Mouse (Mus musculus): ENCODE measurements at regions not wholly inside any gene's neighbourhood (a gene's known extent, or its start where the extent isn't known, plus 50 kb on each side); places are given as distances from the start of the nearest gene placed in this dataset.

GRCm38 (mm10) chr11:8148485-8148825 lies 515.9 kb downstream of the Tns3 start:
- 85% methylated on average over 5 of the region's 5 CpGs for WGBS
- no peak overlapping the region for H3K4me2 ChIP-seq (replicated peaks; ENCODE audit: low read depth, low read length)

GRCm38 (mm10) chr11:8147790-8148484 lies 516.4 kb downstream of the Tns3 start:
- WGBS, result 68% methylated on average over 6 of the region's 6 CpGs
- H3K36me3 ChIP-seq (ENCODE audit: control insufficient read depth, insufficient read depth, low read length), result no peaks in the 10 kb centered on the region
- H3K27me3 ChIP-seq (ENCODE audit: control insufficient read depth, insufficient read depth, low read length), result no peaks in the 10 kb centered on the region
- ATAC-seq (ENCODE audit: insufficient number of reproducible peaks, insufficient read depth, low FRiP score, low read depth), result no peak
- H3K4me1 ChIP-seq (ENCODE audit: control insufficient read depth, insufficient read depth, low read length), result 0 out of 2 replicates have a peak, but pooled peaks cover 2% of the 10 kb centered on the region
- H3K4me2 ChIP-seq (replicated peaks; ENCODE audit: low read depth, low read length), result no peak overlapping the region
- H3K9ac ChIP-seq (replicated peaks; ENCODE audit: low read depth, low read length), result no peak overlapping the region
- no peaks in the 10 kb centered on the region for H3K9me3 ChIP-seq (ENCODE audit: control insufficient read depth, low read depth, low read length)
- no peak overlapping the region for H3K27ac ChIP-seq (ENCODE audit: low read length)
- no peak overlapping the region for H3K4me3 ChIP-seq (ENCODE audit: low read depth, low read length)

More at GRCm38 (mm10) chr11:8148485-8148825, 515.9 kb downstream of the Tns3 start:
- Histone ChIP-seq H3K4me1 (ENCODE audit: control insufficient read depth, insufficient read depth, low read length) (0 out of 2 replicates have a peak, but pooled peaks cover 2% of the 10 kb centered on the region), H3K9ac (replicated peaks; ENCODE audit: low read depth, low read length) (no peak overlapping the region), H3K27me3 (ENCODE audit: control insufficient read depth, insufficient read depth, low read length) (no peaks in the 10 kb centered on the region), H3K9me3 (ENCODE audit: control insufficient read depth, low read depth, low read length) (no peaks in the 10 kb centered on the region), H3K4me3 (ENCODE audit: low read depth, low read length) (no peak overlapping the region), H3K27ac (ENCODE audit: low read length) (no peak overlapping the region), H3K36me3 (ENCODE audit: control insufficient read depth, insufficient read depth, low read length) (no peaks in the 10 kb centered on the region)
- ATAC-seq (ENCODE audit: insufficient number of reproducible peaks, insufficient read depth, low FRiP score, low read depth), result no peak

- H3K4me3 ChIP-seq (ENCODE audit: low read depth, low read length), result no peak overlapping the region
- no peaks in the 10 kb centered on the region for H3K27me3 ChIP-seq (ENCODE audit: control insufficient read depth, insufficient read depth, low read length)
- H3K4me2 ChIP-seq (replicated peaks; ENCODE audit: low read depth, low read length), result no peak overlapping the region
- H3K9ac ChIP-seq (replicated peaks; ENCODE audit: low read depth, low read length), result no peak overlapping the region
- no peak overlapping the region for H3K27ac ChIP-seq (ENCODE audit: low read length)
- 40% methylated on average over 4 of the region's 4 CpGs for WGBS
- H3K4me1 ChIP-seq (ENCODE audit: control insufficient read depth, insufficient read depth, low read length), result no peaks in the 10 kb centered on the region
- no peaks in the 10 kb centered on the region for H3K36me3 ChIP-seq (ENCODE audit: control insufficient read depth, insufficient read depth, low read length)
- no peak for ATAC-seq (ENCODE audit: insufficient number of reproducible peaks, insufficient read depth, low FRiP score, low read depth)
- H3K9me3 ChIP-seq (ENCODE audit: control insufficient read depth, low read depth, low read length), result no peaks in the 10 kb centered on the region
These were observed 527.0 kb downstream of the Tns3 start for GRCm38 (mm10) chr11:8137366-8137765.

- no peaks in the 10 kb centered on the region for H3K9me3 ChIP-seq (ENCODE audit: control insufficient read depth, low read depth, low read length)
- WGBS, result 83% methylated on average over 4 of the region's 4 CpGs
- no peak overlapping the region for H3K4me2 ChIP-seq (replicated peaks; ENCODE audit: low read depth, low read length)
- no peak overlapping the region for H3K27ac ChIP-seq (ENCODE audit: low read length)
- H3K27me3 ChIP-seq (ENCODE audit: control insufficient read depth, insufficient read depth, low read length), result no peaks in the 10 kb centered on the region
- H3K4me3 ChIP-seq (ENCODE audit: low read depth, low read length), result no peak overlapping the region
- H3K9ac ChIP-seq (replicated peaks; ENCODE audit: low read depth, low read length), result no peak overlapping the region
- H3K36me3 ChIP-seq (ENCODE audit: control insufficient read depth, insufficient read depth, low read length), result no peaks in the 10 kb centered on the region
- no peak for ATAC-seq (ENCODE audit: insufficient number of reproducible peaks, insufficient read depth, low FRiP score, low read depth)
- no peaks in the 10 kb centered on the region for H3K4me1 ChIP-seq (ENCODE audit: control insufficient read depth, insufficient read depth, low read length)
These were observed 527.7 kb downstream of the Tns3 start for GRCm38 (mm10) chr11:8136666-8137065.

- WGBS, result 78% methylated on average over 2 of the region's 2 CpGs
These were observed 555.0 kb downstream of the Tns3 start for GRCm38 (mm10) chr11:8109286-8109685.

GRCm38 (mm10) chr11:8101091-8101490 lies 563.2 kb downstream of the Tns3 start:
- no peak overlapping the region for H3K4me2 ChIP-seq (replicated peaks; ENCODE audit: low read depth, low read length)
- H3K27me3 ChIP-seq (ENCODE audit: control insufficient read depth, insufficient read depth, low read length), result no peaks in the 10 kb centered on the region
- no peaks in the 10 kb centered on the region for H3K4me1 ChIP-seq (ENCODE audit: control insufficient read depth, insufficient read depth, low read length)
- ATAC-seq (ENCODE audit: insufficient number of reproducible peaks, insufficient read depth, low FRiP score, low read depth), result no peak
- H3K27ac ChIP-seq (ENCODE audit: low read length), result no peak overlapping the region
- 80% methylated on average over 7 of the region's 7 CpGs for WGBS
- H3K9me3 ChIP-seq (ENCODE audit: control insufficient read depth, low read depth, low read length), result no peaks in the 10 kb centered on the region
- no peak overlapping the region for H3K4me3 ChIP-seq (ENCODE audit: low read depth, low read length)
- H3K36me3 ChIP-seq (ENCODE audit: control insufficient read depth, insufficient read depth, low read length), result no peaks in the 10 kb centered on the region
- no peak overlapping the region for H3K9ac ChIP-seq (replicated peaks; ENCODE audit: low read depth, low read length)

More at GRCm38 (mm10) chr11:8109286-8109685, 555.0 kb downstream of the Tns3 start:
- H3K27ac ChIP-seq (ENCODE audit: low read length), result no peak overlapping the region
- no peak overlapping the region for H3K9ac ChIP-seq (replicated peaks; ENCODE audit: low read depth, low read length)
- no peaks in the 10 kb centered on the region for H3K36me3 ChIP-seq (ENCODE audit: control insufficient read depth, insufficient read depth, low read length)
- no peak for ATAC-seq (ENCODE audit: insufficient number of reproducible peaks, insufficient read depth, low FRiP score, low read depth)
- H3K4me2 ChIP-seq (replicated peaks; ENCODE audit: low read depth, low read length), result no peak overlapping the region
- H3K4me3 ChIP-seq (ENCODE audit: low read depth, low read length), result no peak overlapping the region
- no peaks in the 10 kb centered on the region for H3K27me3 ChIP-seq (ENCODE audit: control insufficient read depth, insufficient read depth, low read length)
- H3K9me3 ChIP-seq (ENCODE audit: control insufficient read depth, low read depth, low read length), result no peaks in the 10 kb centered on the region
- H3K4me1 ChIP-seq (ENCODE audit: control insufficient read depth, insufficient read depth, low read length), result no peaks in the 10 kb centered on the region

- no peaks in the 10 kb centered on the region for H3K4me1 ChIP-seq (ENCODE audit: control insufficient read depth, insufficient read depth, low read length)
- H3K36me3 ChIP-seq (ENCODE audit: control insufficient read depth, insufficient read depth, low read length), result no peaks in the 10 kb centered on the region
- H3K9ac ChIP-seq (replicated peaks; ENCODE audit: low read depth, low read length), result no peak overlapping the region
- H3K27ac ChIP-seq (ENCODE audit: low read length), result no peak overlapping the region
- H3K4me3 ChIP-seq (ENCODE audit: low read depth, low read length), result no peak overlapping the region
- WGBS, result 88% methylated on average over 2 of the region's 2 CpGs
- no peaks in the 10 kb centered on the region for H3K9me3 ChIP-seq (ENCODE audit: control insufficient read depth, low read depth, low read length)
- ATAC-seq (ENCODE audit: insufficient number of reproducible peaks, insufficient read depth, low FRiP score, low read depth), result no peak
- H3K4me2 ChIP-seq (replicated peaks; ENCODE audit: low read depth, low read length), result no peak overlapping the region
- H3K27me3 ChIP-seq (ENCODE audit: control insufficient read depth, insufficient read depth, low read length), result no peaks in the 10 kb centered on the region
These were observed 580.0 kb downstream of the Tns3 start for GRCm38 (mm10) chr11:8084328-8084727.

GRCm38 (mm10) chr11:8082811-8083210 lies 581.5 kb downstream of the Tns3 start:
- Histone ChIP-seq H3K27me3 (ENCODE audit: control insufficient read depth, insufficient read depth, low read length) (no peaks in the 10 kb centered on the region), H3K36me3 (ENCODE audit: control insufficient read depth, insufficient read depth, low read length) (no peaks in the 10 kb centered on the region), H3K27ac (ENCODE audit: low read length) (no peak overlapping the region), H3K9me3 (ENCODE audit: control insufficient read depth, low read depth, low read length) (no peaks in the 10 kb centered on the region), H3K4me3 (ENCODE audit: low read depth, low read length) (no peak overlapping the region), H3K4me2 (replicated peaks; ENCODE audit: low read depth, low read length) (no peak overlapping the region), H3K4me1 (ENCODE audit: control insufficient read depth, insufficient read depth, low read length) (no peaks in the 10 kb centered on the region), H3K9ac (replicated peaks; ENCODE audit: low read depth, low read length) (no peak overlapping the region)
- ATAC-seq (ENCODE audit: insufficient number of reproducible peaks, insufficient read depth, low FRiP score, low read depth), result no peak
- WGBS, result 94% methylated on average over 4 of the region's 6 CpGs

GRCm38 (mm10) chr11:8073321-8073720 lies 591.0 kb downstream of the Tns3 start:
- no peak for ATAC-seq (ENCODE audit: insufficient number of reproducible peaks, insufficient read depth, low FRiP score, low read depth)
- Histone ChIP-seq H3K36me3 (ENCODE audit: control insufficient read depth, insufficient read depth, low read length) (no peaks in the 10 kb centered on the region), H3K9me3 (ENCODE audit: control insufficient read depth, low read depth, low read length) (no peaks in the 10 kb centered on the region), H3K9ac (replicated peaks; ENCODE audit: low read depth, low read length) (no peak overlapping the region), H3K27me3 (ENCODE audit: control insufficient read depth, insufficient read depth, low read length) (no peaks in the 10 kb centered on the region), H3K4me1 (ENCODE audit: control insufficient read depth, insufficient read depth, low read length) (no peaks in the 10 kb centered on the region), H3K27ac (ENCODE audit: low read length) (no peak overlapping the region), H3K4me2 (replicated peaks; ENCODE audit: low read depth, low read length) (no peak overlapping the region), H3K4me3 (ENCODE audit: low read depth, low read length) (no peak overlapping the region)
- 62% methylated on average over 1 of the region's 1 CpGs for WGBS
